Mouse (Mus musculus): Measurements from ENCODE around the gene Gtf2h4. TPM values are rescaled to one million over a fixed set of nuclear protein-coding genes. Genes with fewer than 3 reads are reported as not detected.

Gene Gtf2h4
- total and polyA plus RNA-seq, 2 experiments from 2014 or later, result 20.9 to 30.9 TPM

DNA sequence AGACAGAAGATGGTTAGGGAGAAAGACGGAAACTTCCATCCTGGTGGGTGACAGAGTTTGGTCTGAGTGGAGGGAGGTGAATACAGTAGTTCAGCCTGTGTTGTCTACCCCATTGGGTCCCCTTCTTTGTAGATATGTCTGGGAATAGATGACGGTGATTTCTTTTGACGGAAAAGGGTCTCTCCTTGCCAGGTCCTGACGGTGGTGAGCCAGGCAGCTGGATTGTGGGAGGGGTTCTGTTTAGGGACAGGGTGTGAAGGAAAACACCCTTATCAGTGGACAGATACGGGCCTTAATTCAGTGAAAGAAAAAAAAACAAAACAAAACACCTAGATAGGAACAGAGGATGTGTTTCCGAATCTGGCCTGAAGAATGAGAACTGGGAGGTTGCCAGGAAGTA lies 34.2 kb downstream of the Gtf2h4 start:
- Histone ChIP-seq H3K9me3 (ENCODE audit: low read length) (no peaks in the 10 kb centered on the region), H3K4me2 (ENCODE audit: low read depth) (no peak overlapping the region), H3K27me3 (ENCODE audit: insufficient read depth, low read length) (no peaks in the 10 kb centered on the region), H3K27ac (ENCODE audit: low read depth, low read length) (no peak overlapping the region), H3K4me1 (ENCODE audit: insufficient read depth) (no peaks in the 10 kb centered on the region), H3K36me3 (ENCODE audit: insufficient read depth) (no peaks in the 10 kb centered on the region), H3K9ac (no peak overlapping the region), H3K4me3 (ENCODE audit: low read depth, low read length) (no peak overlapping the region)
- WGBS, result 80% methylated on average over 6 of the region's 6 CpGs
- DNase-seq, result no peak
- no peak for ATAC-seq
- TF ChIP-seq CTCF (IDR thresholded peaks at IDR 0.05; ENCODE audit: low read depth), result no peak

DNA sequence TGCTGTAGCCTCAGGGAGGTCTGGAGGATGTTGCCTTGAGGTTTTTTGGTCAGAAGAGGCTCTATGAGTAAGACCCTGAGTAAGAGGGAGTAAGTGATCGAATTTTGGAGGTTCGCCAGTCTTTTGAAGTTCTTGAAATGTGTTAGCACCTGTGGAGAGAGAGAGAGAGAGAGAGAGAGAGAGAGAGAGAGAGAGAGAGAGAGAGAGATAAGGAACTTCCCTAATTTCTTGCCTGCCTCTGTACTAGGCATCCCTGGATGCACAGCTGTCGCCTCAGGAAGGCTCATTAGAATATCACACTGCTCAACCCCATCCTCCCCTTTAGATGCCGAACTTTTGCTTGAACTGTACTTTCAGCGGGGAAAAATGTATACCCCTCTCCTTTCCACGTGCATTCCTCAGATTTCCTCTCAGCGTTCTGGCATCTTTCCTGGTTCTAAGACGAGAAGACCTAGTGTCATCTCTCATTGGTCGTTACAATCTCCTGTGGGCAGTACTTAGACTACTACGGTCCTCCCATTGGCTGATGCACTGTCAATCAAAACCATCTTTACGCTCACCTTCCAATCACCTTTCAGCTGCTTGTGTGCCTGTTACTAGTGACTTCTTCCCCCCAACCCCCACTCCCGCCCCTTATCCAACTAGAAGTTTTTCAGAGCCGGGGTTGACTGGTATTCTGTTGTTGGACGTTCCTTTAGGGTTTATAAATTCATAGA lies 34.9 kb downstream of the Gtf2h4 start:
- Histone ChIP-seq H3K9me3 (ENCODE audit: low read length) (no peaks in the 10 kb centered on the region), H3K9ac (no peak overlapping the region), H3K27ac (ENCODE audit: low read depth, low read length) (no peak overlapping the region), H3K27me3 (ENCODE audit: insufficient read depth, low read length) (no peaks in the 10 kb centered on the region), H3K4me2 (ENCODE audit: low read depth) (no peak overlapping the region), H3K4me3 (ENCODE audit: low read depth, low read length) (no peak overlapping the region), H3K4me1 (ENCODE audit: insufficient read depth) (no peaks in the 10 kb centered on the region), H3K36me3 (ENCODE audit: insufficient read depth) (no peaks in the 10 kb centered on the region)
- WGBS, result 28% methylated on average over 14 of the region's 14 CpGs
- ATAC-seq (peak; percentile 66), DNase-seq (peak; percentile 76)
- no peak for TF ChIP-seq CTCF (IDR thresholded peaks at IDR 0.05; ENCODE audit: low read depth)

DNA sequence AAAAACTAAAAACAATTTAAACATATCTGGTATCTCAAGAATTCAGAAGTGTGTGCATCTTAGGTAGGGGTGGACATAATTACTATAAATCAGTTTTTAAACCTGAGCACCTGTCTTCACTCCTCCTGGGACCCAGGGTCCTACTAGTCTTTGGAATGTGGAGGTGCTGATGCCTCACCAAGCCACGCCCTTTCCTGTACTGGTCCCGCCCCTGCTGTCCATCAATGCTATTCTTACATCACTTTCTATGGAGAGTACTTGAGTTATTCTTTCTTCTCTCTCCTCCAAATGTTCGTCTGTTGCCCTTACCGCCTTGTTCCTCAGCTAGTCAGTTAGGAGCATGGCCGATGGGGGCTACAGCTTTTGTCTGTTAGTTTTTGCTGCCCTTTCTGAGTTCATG lies 37.2 kb downstream of the Gtf2h4 start:
- no peaks in the 10 kb centered on the region for H3K9me3 ChIP-seq (ENCODE audit: low read length)
- H3K9ac ChIP-seq, result no peak overlapping the region
- no peak for TF ChIP-seq CTCF (IDR thresholded peaks at IDR 0.05; ENCODE audit: low read depth)
- no peak overlapping the region for H3K27ac ChIP-seq (ENCODE audit: low read depth, low read length)
- WGBS, result 35% methylated on average over 5 of the region's 5 CpGs
- 0 out of 2 replicates have a peak overlapping the region, but pooled peaks have one; percentile 43 for H3K4me3 ChIP-seq (ENCODE audit: low read depth, low read length)
- H3K36me3 ChIP-seq (ENCODE audit: insufficient read depth), result no peaks in the 10 kb centered on the region
- H3K4me1 ChIP-seq (ENCODE audit: insufficient read depth), result no peaks in the 10 kb centered on the region
- DNase-seq (no peak), ATAC-seq (peak; percentile 32; the same call in 1 of the 2 replicates)
- H3K27me3 ChIP-seq (ENCODE audit: insufficient read depth, low read length), result no peaks in the 10 kb centered on the region
- peak overlapping the region; percentile 58; the same call in 1 of the 2 replicates for H3K4me2 ChIP-seq (ENCODE audit: low read depth)

- H3K4me3 ChIP-seq (ENCODE audit: low read depth, low read length), result peak overlapping the region; percentile 43
- peak overlapping the region; percentile 73 for H3K27ac ChIP-seq (ENCODE audit: low read depth, low read length)
- no peaks in the 10 kb centered on the region for H3K9me3 ChIP-seq (ENCODE audit: low read length)
- under 1% methylated on average over 15 of the region's 15 CpGs for WGBS
- H3K36me3 ChIP-seq (ENCODE audit: insufficient read depth), result no peaks in the 10 kb centered on the region
- no peaks in the 10 kb centered on the region for H3K4me1 ChIP-seq (ENCODE audit: insufficient read depth)
- H3K9ac ChIP-seq, result peak overlapping the region; percentile 45
- TF ChIP-seq CTCF (IDR thresholded peaks at IDR 0.05; ENCODE audit: low read depth), result peak; percentile 85
- DNase-seq (peak; percentile 91), ATAC-seq (peak; percentile 83)
- H3K27me3 ChIP-seq (ENCODE audit: insufficient read depth, low read length), result no peaks in the 10 kb centered on the region
- H3K4me2 ChIP-seq (ENCODE audit: low read depth), result peak overlapping the region; percentile 58
Measured at GRCm38 (mm10) chr17:35635699-35636111, 37.8 kb downstream of the Gtf2h4 start.

DNA sequence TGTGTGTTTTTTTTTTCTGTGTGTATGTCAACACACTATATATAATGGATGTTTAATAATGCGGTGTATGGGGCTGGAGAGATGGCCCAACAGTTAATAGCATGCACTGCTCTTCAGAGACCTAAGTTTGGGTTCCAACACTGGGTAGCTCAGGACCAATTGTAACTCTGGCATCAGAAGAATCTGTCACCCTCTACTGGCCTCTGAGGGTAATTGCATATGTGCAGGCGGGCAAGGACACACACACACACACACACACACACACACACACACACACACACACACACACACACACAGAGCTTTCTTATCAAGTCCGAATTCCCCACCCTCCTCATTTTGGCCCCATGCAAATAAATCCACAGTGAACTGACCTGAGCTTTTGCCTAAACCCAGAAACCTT lies 38.3 kb downstream of the Gtf2h4 start:
- Histone ChIP-seq H3K27ac (ENCODE audit: low read depth, low read length) (no peak overlapping the region), H3K4me3 (ENCODE audit: low read depth, low read length) (no peak overlapping the region), H3K4me1 (ENCODE audit: insufficient read depth) (no peaks in the 10 kb centered on the region), H3K36me3 (ENCODE audit: insufficient read depth) (no peaks in the 10 kb centered on the region), H3K9ac (no peak overlapping the region), H3K4me2 (ENCODE audit: low read depth) (no peak overlapping the region), H3K9me3 (ENCODE audit: low read length) (no peaks in the 10 kb centered on the region), H3K27me3 (ENCODE audit: insufficient read depth, low read length) (no peaks in the 10 kb centered on the region)
- 83% methylated on average over 3 of the region's 3 CpGs for WGBS
- peak; percentile 28; the same call in 1 of the 2 replicates for ATAC-seq
- peak; percentile 27 for DNase-seq
- peak; percentile 50 for TF ChIP-seq CTCF (IDR thresholded peaks at IDR 0.05; ENCODE audit: low read depth)

DNA sequence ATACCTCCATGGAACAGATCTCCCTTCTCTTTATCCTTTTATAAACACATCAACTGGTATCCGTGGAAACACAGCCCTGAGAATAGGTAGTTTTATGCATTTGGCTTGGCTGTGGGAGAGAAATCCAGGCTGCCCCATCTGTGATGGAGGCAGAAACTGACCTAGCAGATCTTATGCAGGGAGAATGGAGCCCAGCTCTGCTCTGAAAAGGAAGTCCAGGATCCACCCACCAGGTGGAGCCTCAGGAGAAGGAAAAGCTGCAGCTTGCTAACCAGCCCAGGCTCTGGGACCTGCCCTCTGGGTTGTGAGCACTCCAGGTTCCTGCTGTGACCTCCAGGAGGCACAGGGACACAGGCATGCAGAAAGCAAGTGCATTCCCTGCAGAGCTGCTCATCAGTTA lies 39.5 kb downstream of the Gtf2h4 start:
- WGBS, result 3% methylated on average over 1 of the region's 1 CpGs
- Histone ChIP-seq H3K4me1 (ENCODE audit: insufficient read depth) (no peaks in the 10 kb centered on the region), H3K9ac (no peak overlapping the region)

DNA sequence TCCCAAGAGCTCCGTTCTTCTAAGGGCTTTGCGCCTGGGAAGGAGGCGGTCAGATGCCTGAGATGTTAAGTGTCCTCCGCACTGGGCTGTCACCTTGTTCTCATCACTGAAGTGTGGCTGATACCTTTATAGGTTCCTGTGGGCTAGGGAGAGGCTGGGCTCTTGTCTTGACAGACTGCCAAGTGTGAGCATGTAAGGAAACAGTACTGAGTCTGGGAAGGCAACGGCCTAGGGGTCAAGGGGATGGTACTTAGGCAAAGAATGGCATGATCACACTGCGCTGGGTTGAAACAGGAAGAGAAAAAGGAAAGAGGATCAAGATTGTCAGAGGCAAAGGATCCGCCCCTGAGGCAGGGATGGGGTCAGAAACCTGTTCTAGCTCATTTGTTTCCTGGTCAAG lies 47.0 kb downstream of the Gtf2h4 start, which contains the start of gene Gm9573:
Gene Gm9573, minus strand, starts transcription at position 101 of the 400 bp plus-strand sequence.
- 94% methylated on average over 7 of the region's 7 CpGs for WGBS
- Histone ChIP-seq H3K27me3 (ENCODE audit: insufficient read depth, low read length) (no peaks in the 10 kb centered on the region), H3K4me3 (ENCODE audit: low read depth, low read length) (no peak within 1 kb of the TSS), H3K4me1 (ENCODE audit: insufficient read depth) (no peaks in the 10 kb centered on the region), H3K4me2 (ENCODE audit: low read depth) (no peak within 1 kb of the TSS), H3K36me3 (ENCODE audit: insufficient read depth) (no peaks in the 10 kb centered on the region), H3K27ac (ENCODE audit: low read depth, low read length) (no peak within 1 kb of the TSS), H3K9me3 (ENCODE audit: low read length) (no peaks in the 10 kb centered on the region), H3K9ac (no peak within 1 kb of the TSS)
- DNase-seq (no peak), ATAC-seq (no peak)
- TF ChIP-seq CTCF (IDR thresholded peaks at IDR 0.05; ENCODE audit: low read depth), result no peak

More for the DNA sequence above, 39.5 kb downstream of the Gtf2h4 start:
- ATAC-seq, result peak; percentile 51
- no peaks in the 10 kb centered on the region for H3K27me3 ChIP-seq (ENCODE audit: insufficient read depth, low read length)
- 0 out of 2 replicates have a peak overlapping the region, but pooled peaks have one; percentile 24 for H3K27ac ChIP-seq (ENCODE audit: low read depth, low read length)
- no peaks in the 10 kb centered on the region for H3K36me3 ChIP-seq (ENCODE audit: insufficient read depth)
- peak; percentile 63 for DNase-seq
- H3K9me3 ChIP-seq (ENCODE audit: low read length), result no peaks in the 10 kb centered on the region
- peak; percentile 62 for TF ChIP-seq CTCF (IDR thresholded peaks at IDR 0.05; ENCODE audit: low read depth)
- no peak overlapping the region for H3K4me2 ChIP-seq (ENCODE audit: low read depth)
- H3K4me3 ChIP-seq (ENCODE audit: low read depth, low read length), result no peak overlapping the region

Other genes starting within 250 kb of the Gtf2h4 start
- gene H2-Q6, start 248.9 kb downstream of the Gtf2h4 start, total RNA-seq (2014; rRNA removed), result 0.15 and 0.43 TPM in 2 replicates
- 0.47 and 0.80 TPM in 2 replicates for gene H2-Q6, start 248.9 kb downstream of the Gtf2h4 start, polyA plus RNA-seq (2015; fragmentation: Nextera tagmentation; extraction: Ambion mirVana)
- 1.7 and 2.4 TPM in 2 replicates for gene H2-Q7, start 234.6 kb downstream of the Gtf2h4 start, total RNA-seq (2014; rRNA removed)
- 1.6 and 3.2 TPM in 2 replicates for gene H2-Q7, start 234.6 kb downstream of the Gtf2h4 start, polyA plus RNA-seq (2015; fragmentation: Nextera tagmentation; extraction: Ambion mirVana)
- gene H2-Q10, start 203.7 kb downstream of the Gtf2h4 start, total RNA-seq (2014; rRNA removed), result 0.46 and 1.2 TPM in 2 replicates
- 0.29 and 0.40 TPM in 2 replicates for gene H2-Q10, start 203.7 kb downstream of the Gtf2h4 start, polyA plus RNA-seq (2015; fragmentation: Nextera tagmentation; extraction: Ambion mirVana)
- gene Pou5f1, start 167.7 kb downstream of the Gtf2h4 start, total RNA-seq (2014; rRNA removed), result not detected in 2 replicates
- gene Pou5f1, start 167.7 kb downstream of the Gtf2h4 start, polyA plus RNA-seq (2015; fragmentation: Nextera tagmentation; extraction: Ambion mirVana), result not detected in 2 replicates
- 10.7 and 20.8 TPM in 2 replicates for gene Tcf19, start 156.9 kb downstream of the Gtf2h4 start, total RNA-seq (2014; rRNA removed)
- 10.8 and 11.8 TPM in 2 replicates for gene Tcf19, start 156.9 kb downstream of the Gtf2h4 start, polyA plus RNA-seq (2015; fragmentation: Nextera tagmentation; extraction: Ambion mirVana)
- 5.6 and 9.6 TPM in 2 replicates for gene Cchcr1, start 156.6 kb downstream of the Gtf2h4 start, total RNA-seq (2014; rRNA removed)
- gene Cchcr1, start 156.6 kb downstream of the Gtf2h4 start, polyA plus RNA-seq (2015; fragmentation: Nextera tagmentation; extraction: Ambion mirVana), result 2.5 and 3.2 TPM in 2 replicates
- gene Psors1c2, start 140.5 kb downstream of the Gtf2h4 start, total RNA-seq (2014; rRNA removed), result 0.54 and 0.76 TPM in 2 replicates
- 0.29 and 0.31 TPM in 2 replicates for gene Psors1c2, start 140.5 kb downstream of the Gtf2h4 start, polyA plus RNA-seq (2015; fragmentation: Nextera tagmentation; extraction: Ambion mirVana)
- gene Cdsn, start 121.6 kb downstream of the Gtf2h4 start, total RNA-seq (2014; rRNA removed), result 0.43 TPM in 1 of 2 replicates, not detected in the other
- 0.18 and 0.20 TPM in 2 replicates for gene Cdsn, start 121.6 kb downstream of the Gtf2h4 start, polyA plus RNA-seq (2015; fragmentation: Nextera tagmentation; extraction: Ambion mirVana)
- not detected in 2 replicates for gene 2300002M23Rik, start 106.3 kb downstream of the Gtf2h4 start, total RNA-seq (2014; rRNA removed)
- not detected in 2 replicates for gene 2300002M23Rik, start 106.3 kb downstream of the Gtf2h4 start, polyA plus RNA-seq (2015; fragmentation: Nextera tagmentation; extraction: Ambion mirVana)
- not detected in 2 replicates for gene Sfta2, start 72.2 kb downstream of the Gtf2h4 start, total RNA-seq (2014; rRNA removed)
- gene Sfta2, start 72.2 kb downstream of the Gtf2h4 start, polyA plus RNA-seq (2015; fragmentation: Nextera tagmentation; extraction: Ambion mirVana), result not detected in 2 replicates
- gene Gm9573, start 47.1 kb downstream of the Gtf2h4 start, total RNA-seq (2014; rRNA removed), result not detected in 2 replicates
- not detected in 2 replicates for gene Gm9573, start 47.1 kb downstream of the Gtf2h4 start, polyA plus RNA-seq (2015; fragmentation: Nextera tagmentation; extraction: Ambion mirVana)
- 0.15 TPM in 1 of 2 replicates, not detected in the other for gene Mucl3, start 30.0 kb downstream of the Gtf2h4 start, total RNA-seq (2014; rRNA removed)
- not detected in 2 replicates for gene Mucl3, start 30.0 kb downstream of the Gtf2h4 start, polyA plus RNA-seq (2015; fragmentation: Nextera tagmentation; extraction: Ambion mirVana)
- gene Vars2, start 6.1 kb downstream of the Gtf2h4 start, total RNA-seq (2014; rRNA removed), result 29.5 and 42.0 TPM in 2 replicates
- 8.5 and 10.4 TPM in 2 replicates for gene Vars2, start 6.1 kb downstream of the Gtf2h4 start, polyA plus RNA-seq (2015; fragmentation: Nextera tagmentation; extraction: Ambion mirVana)
- 53.0 and 59.8 TPM in 2 replicates for gene Ddr1, start 30.9 kb upstream of the Gtf2h4 start, total RNA-seq (2014; rRNA removed)
- gene Ddr1, start 30.9 kb upstream of the Gtf2h4 start, polyA plus RNA-seq (2015; fragmentation: Nextera tagmentation; extraction: Ambion mirVana), result 37.3 and 51.2 TPM in 2 replicates
- 8.9 and 9.0 TPM in 2 replicates for gene Ier3, start 147.9 kb upstream of the Gtf2h4 start, total RNA-seq (2014; rRNA removed)
- gene Ier3, start 147.9 kb upstream of the Gtf2h4 start, polyA plus RNA-seq (2015; fragmentation: Nextera tagmentation; extraction: Ambion mirVana), result 13.0 and 13.1 TPM in 2 replicates
- 90.4 and 103 TPM in 2 replicates for gene Flot1, start 149.5 kb upstream of the Gtf2h4 start, total RNA-seq (2014; rRNA removed)
- gene Flot1, start 149.5 kb upstream of the Gtf2h4 start, polyA plus RNA-seq (2015; fragmentation: Nextera tagmentation; extraction: Ambion mirVana), result 104 and 113 TPM in 2 replicates
- 3,707 and 3,724 TPM in 2 replicates for gene Tubb5, start 164.6 kb upstream of the Gtf2h4 start, total RNA-seq (2014; rRNA removed)
- 2,151 and 2,226 TPM in 2 replicates for gene Tubb5, start 164.6 kb upstream of the Gtf2h4 start, polyA plus RNA-seq (2015; fragmentation: Nextera tagmentation; extraction: Ambion mirVana)
- gene Mdc1, start 167.8 kb upstream of the Gtf2h4 start, total RNA-seq (2014; rRNA removed), result 15.3 and 20.4 TPM in 2 replicates
- gene Mdc1, start 167.8 kb upstream of the Gtf2h4 start, polyA plus RNA-seq (2015; fragmentation: Nextera tagmentation; extraction: Ambion mirVana), result 3.0 and 4.4 TPM in 2 replicates
- gene Nrm, start 187.6 kb upstream of the Gtf2h4 start, total RNA-seq (2014; rRNA removed), result 6.1 and 9.7 TPM in 2 replicates
- gene Nrm, start 187.6 kb upstream of the Gtf2h4 start, polyA plus RNA-seq (2015; fragmentation: Nextera tagmentation; extraction: Ambion mirVana), result 13.1 and 15.6 TPM in 2 replicates
- 29.5 and 38.9 TPM in 2 replicates for gene Ppp1r18, start 191.9 kb upstream of the Gtf2h4 start, total RNA-seq (2014; rRNA removed)
- gene Ppp1r18, start 191.9 kb upstream of the Gtf2h4 start, polyA plus RNA-seq (2015; fragmentation: Nextera tagmentation; extraction: Ambion mirVana), result 22.3 and 23.3 TPM in 2 replicates
- gene Dhx16, start 206.1 kb upstream of the Gtf2h4 start, total RNA-seq (2014; rRNA removed), result 33.0 and 33.2 TPM in 2 replicates
- gene Dhx16, start 206.1 kb upstream of the Gtf2h4 start, polyA plus RNA-seq (2015; fragmentation: Nextera tagmentation; extraction: Ambion mirVana), result 21.8 and 22.1 TPM in 2 replicates
- 31.6 and 32.8 TPM in 2 replicates for gene 2310061I04Rik, start 223.7 kb upstream of the Gtf2h4 start, total RNA-seq (2014; rRNA removed)
- gene 2310061I04Rik, start 223.7 kb upstream of the Gtf2h4 start, polyA plus RNA-seq (2015; fragmentation: Nextera tagmentation; extraction: Ambion mirVana), result 56.7 and 66.3 TPM in 2 replicates
- 206 and 218 TPM in 2 replicates for gene Atat1, start 236.3 kb upstream of the Gtf2h4 start, total RNA-seq (2014; rRNA removed)
- gene Atat1, start 236.3 kb upstream of the Gtf2h4 start, polyA plus RNA-seq (2015; fragmentation: Nextera tagmentation; extraction: Ambion mirVana), result 371 and 379 TPM in 2 replicates
- 34.5 and 44.5 TPM in 2 replicates for gene Mrps18b, start 242.7 kb upstream of the Gtf2h4 start, total RNA-seq (2014; rRNA removed)
- gene Mrps18b, start 242.7 kb upstream of the Gtf2h4 start, polyA plus RNA-seq (2015; fragmentation: Nextera tagmentation; extraction: Ambion mirVana), result 65.5 and 69.7 TPM in 2 replicates
- gene Ppp1r10, start 242.7 kb upstream of the Gtf2h4 start, total RNA-seq (2014; rRNA removed), result 42.9 and 60.2 TPM in 2 replicates
- 23.2 and 32.5 TPM in 2 replicates for gene Ppp1r10, start 242.7 kb upstream of the Gtf2h4 start, polyA plus RNA-seq (2015; fragmentation: Nextera tagmentation; extraction: Ambion mirVana)